Mouse (Mus musculus): ENCODE measurements around the gene Mrpl12. TPM values are rescaled to one million over a fixed set of nuclear protein-coding genes. Genes with fewer than 3 reads are reported as not detected.
A peak's percentile ranks its signal among the peaks of the same experiment; 100 is the strongest.

The Mrpl12 gene
- polyA plus RNA-seq, 1 experiment from 2014 or later: 152 TPM

- Histone ChIP-seq H3K4me2 (ENCODE audit: low read depth, low read length, severe bottlenecking) (no peak overlapping the region), H3K27me3 (ENCODE audit: control insufficient read depth, insufficient read depth, low read length) (no peaks in the 10 kb centered on the region), H3K36me3 (ENCODE audit: control insufficient read depth, insufficient read depth, low read length) (no peaks in the 10 kb centered on the region), H3K4me3 (ENCODE audit: low read depth, low read length) (no peak overlapping the region), H3K9ac (ENCODE audit: low read length) (no peak overlapping the region), H3K9me3 (ENCODE audit: control insufficient read depth, low read length) (no peaks in the 10 kb centered on the region), H3K4me1 (replicated peaks; ENCODE audit: control insufficient read depth, insufficient read depth, low read length) (no peaks in the 10 kb centered on the region), H3K27ac (ENCODE audit: low read depth, low read length) (no peak overlapping the region)
- WGBS: 68% methylated on average over 6 of the region's 6 CpGs
- ATAC-seq (replicated peaks; ENCODE audit: low FRiP score) (no peak), DNase-seq (ENCODE audit: low spot score) (no peak)
These were observed 33.6 kb downstream of the Mrpl12 start for GRCm38 (mm10) chr11:120518027-120518426.

DNA sequence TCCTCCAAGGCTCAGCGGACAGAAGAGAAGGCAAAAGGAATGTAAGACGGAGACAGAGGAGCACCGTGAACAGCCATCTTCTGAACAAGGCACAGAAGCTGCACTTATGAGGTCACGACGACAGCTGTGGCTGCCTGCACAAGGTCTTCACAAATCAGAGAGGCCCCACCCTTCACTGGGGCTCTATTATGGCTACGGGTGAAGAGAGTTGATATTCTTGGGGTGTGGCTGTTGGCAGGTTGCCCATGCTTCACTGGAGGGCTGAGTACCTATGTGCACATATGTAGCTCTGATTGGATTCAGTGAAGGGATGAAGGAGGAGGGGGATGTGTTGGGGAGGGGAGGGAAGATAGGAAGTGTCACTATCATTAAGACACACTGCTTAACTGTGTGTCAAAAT, 34.1 kb downstream of the Mrpl12 start:
- no peak overlapping the region for H3K4me3 ChIP-seq (ENCODE audit: low read depth, low read length)
- H3K27me3 ChIP-seq (ENCODE audit: control insufficient read depth, insufficient read depth, low read length): no peaks in the 10 kb centered on the region
- no peaks in the 10 kb centered on the region for H3K9me3 ChIP-seq (ENCODE audit: control insufficient read depth, low read length)
- H3K9ac ChIP-seq (ENCODE audit: low read length): no peak overlapping the region
- H3K4me1 ChIP-seq (replicated peaks; ENCODE audit: control insufficient read depth, insufficient read depth, low read length): no peaks in the 10 kb centered on the region
- H3K27ac ChIP-seq (ENCODE audit: low read depth, low read length): no peak overlapping the region
- DNase-seq (ENCODE audit: low spot score): no peak
- H3K4me2 ChIP-seq (ENCODE audit: low read depth, low read length, severe bottlenecking): no peak overlapping the region
- ATAC-seq (replicated peaks; ENCODE audit: low FRiP score): no peak
- WGBS: 86% methylated on average over 6 of the region's 6 CpGs
- H3K36me3 ChIP-seq (ENCODE audit: control insufficient read depth, insufficient read depth, low read length): no peaks in the 10 kb centered on the region

GRCm38 (mm10) chr11:120519738-120520137, 35.3 kb downstream of the Mrpl12 start:
- H3K4me3 ChIP-seq (ENCODE audit: low read depth, low read length): no peak overlapping the region
- H3K27ac ChIP-seq (ENCODE audit: low read depth, low read length): no peak overlapping the region
- H3K27me3 ChIP-seq (ENCODE audit: control insufficient read depth, insufficient read depth, low read length): no peaks in the 10 kb centered on the region
- H3K4me2 ChIP-seq (ENCODE audit: low read depth, low read length, severe bottlenecking): no peak overlapping the region
- DNase-seq (ENCODE audit: low spot score) (no peak), ATAC-seq (replicated peaks; ENCODE audit: low FRiP score) (no peak)
- no peaks in the 10 kb centered on the region for H3K36me3 ChIP-seq (ENCODE audit: control insufficient read depth, insufficient read depth, low read length)
- 55% methylated on average over 9 of the region's 9 CpGs for WGBS
- no peaks in the 10 kb centered on the region for H3K4me1 ChIP-seq (replicated peaks; ENCODE audit: control insufficient read depth, insufficient read depth, low read length)
- H3K9ac ChIP-seq (ENCODE audit: low read length): no peak overlapping the region
- H3K9me3 ChIP-seq (ENCODE audit: control insufficient read depth, low read length): no peaks in the 10 kb centered on the region

DNA sequence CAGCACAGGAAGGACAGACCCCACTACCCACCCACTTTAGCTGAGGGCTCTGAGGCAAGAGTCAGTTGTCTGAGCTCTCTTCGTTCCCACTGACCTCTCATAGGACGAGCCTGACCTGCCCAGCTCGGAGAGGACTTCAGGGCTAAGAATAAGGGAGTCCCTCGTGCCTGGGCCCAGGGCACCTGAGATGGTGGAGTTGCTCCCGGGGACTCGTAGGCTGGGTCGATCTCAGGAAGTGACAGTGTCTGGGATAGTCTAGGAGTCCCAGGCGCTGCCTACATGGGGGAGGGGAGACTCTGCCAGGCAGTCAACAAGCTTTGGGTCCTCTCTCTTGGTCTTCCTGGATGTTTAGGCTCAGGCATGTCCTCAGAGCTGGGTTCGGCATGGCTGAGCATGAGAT, 36.1 kb downstream of the Mrpl12 start:
- WGBS: 79% methylated on average over 9 of the region's 9 CpGs
- H3K27ac ChIP-seq (ENCODE audit: low read depth, low read length): no peak overlapping the region
- H3K9me3 ChIP-seq (ENCODE audit: control insufficient read depth, low read length): no peaks in the 10 kb centered on the region
- H3K4me2 ChIP-seq (ENCODE audit: low read depth, low read length, severe bottlenecking): no peak overlapping the region
- H3K4me1 ChIP-seq (replicated peaks; ENCODE audit: control insufficient read depth, insufficient read depth, low read length): no peaks in the 10 kb centered on the region
- no peaks in the 10 kb centered on the region for H3K27me3 ChIP-seq (ENCODE audit: control insufficient read depth, insufficient read depth, low read length)
- DNase-seq (ENCODE audit: low spot score) (no peak), ATAC-seq (replicated peaks; ENCODE audit: low FRiP score) (no peak)
- no peak overlapping the region for H3K4me3 ChIP-seq (ENCODE audit: low read depth, low read length)
- no peak overlapping the region for H3K9ac ChIP-seq (ENCODE audit: low read length)
- no peaks in the 10 kb centered on the region for H3K36me3 ChIP-seq (ENCODE audit: control insufficient read depth, insufficient read depth, low read length)

- Histone ChIP-seq H3K9me3 (ENCODE audit: control insufficient read depth, low read length) (no peaks in the 10 kb centered on the region), H3K36me3 (ENCODE audit: control insufficient read depth, insufficient read depth, low read length) (no peaks in the 10 kb centered on the region), H3K27me3 (ENCODE audit: control insufficient read depth, insufficient read depth, low read length) (no peaks in the 10 kb centered on the region), H3K4me2 (ENCODE audit: low read depth, low read length, severe bottlenecking) (no peak overlapping the region), H3K4me1 (replicated peaks; ENCODE audit: control insufficient read depth, insufficient read depth, low read length) (no peaks in the 10 kb centered on the region), H3K27ac (ENCODE audit: low read depth, low read length) (no peak overlapping the region), H3K9ac (ENCODE audit: low read length) (no peak overlapping the region), H3K4me3 (ENCODE audit: low read depth, low read length) (no peak overlapping the region)
- no peak for DNase-seq (ENCODE audit: low spot score)
- ATAC-seq (replicated peaks; ENCODE audit: low FRiP score): no peak
- WGBS: 87% methylated on average over 5 of the region's 5 CpGs
These were observed 36.6 kb downstream of the Mrpl12 start for GRCm38 (mm10) chr11:120520967-120521540.

- Histone ChIP-seq H3K27me3 (ENCODE audit: control insufficient read depth, insufficient read depth, low read length) (no peaks in the 10 kb centered on the region), H3K27ac (ENCODE audit: low read depth, low read length) (no peak overlapping the region), H3K4me2 (ENCODE audit: low read depth, low read length, severe bottlenecking) (no peak overlapping the region), H3K36me3 (ENCODE audit: control insufficient read depth, insufficient read depth, low read length) (no peaks in the 10 kb centered on the region), H3K4me1 (replicated peaks; ENCODE audit: control insufficient read depth, insufficient read depth, low read length) (no peaks in the 10 kb centered on the region), H3K9me3 (ENCODE audit: control insufficient read depth, low read length) (no peaks in the 10 kb centered on the region), H3K4me3 (ENCODE audit: low read depth, low read length) (no peak overlapping the region), H3K9ac (ENCODE audit: low read length) (no peak overlapping the region)
- WGBS: 87% methylated on average over 8 of the region's 8 CpGs
- DNase-seq (ENCODE audit: low spot score): no peak
- ATAC-seq (replicated peaks; ENCODE audit: low FRiP score): no peak
These were observed 38.2 kb downstream of the Mrpl12 start for GRCm38 (mm10) chr11:120522581-120522980.

GRCm38 (mm10) chr11:120525959-120526358, 41.5 kb downstream of the Mrpl12 start:
- Histone ChIP-seq H3K9ac (ENCODE audit: low read length) (no peak overlapping the region), H3K4me3 (ENCODE audit: low read depth, low read length) (no peak overlapping the region), H3K4me1 (replicated peaks; ENCODE audit: control insufficient read depth, insufficient read depth, low read length) (peaks cover 3% of the 10 kb centered on the region), H3K27ac (ENCODE audit: low read depth, low read length) (no peak overlapping the region), H3K36me3 (ENCODE audit: control insufficient read depth, insufficient read depth, low read length) (no peaks in the 10 kb centered on the region), H3K27me3 (ENCODE audit: control insufficient read depth, insufficient read depth, low read length) (peaks cover 26% of the 10 kb centered on the region), H3K9me3 (ENCODE audit: control insufficient read depth, low read length) (no peaks in the 10 kb centered on the region), H3K4me2 (ENCODE audit: low read depth, low read length, severe bottlenecking) (no peak overlapping the region)
- 80% methylated on average over 2 of the region's 2 CpGs for WGBS
- ATAC-seq (replicated peaks; ENCODE audit: low FRiP score) (no peak), DNase-seq (ENCODE audit: low spot score) (no peak)

DNA sequence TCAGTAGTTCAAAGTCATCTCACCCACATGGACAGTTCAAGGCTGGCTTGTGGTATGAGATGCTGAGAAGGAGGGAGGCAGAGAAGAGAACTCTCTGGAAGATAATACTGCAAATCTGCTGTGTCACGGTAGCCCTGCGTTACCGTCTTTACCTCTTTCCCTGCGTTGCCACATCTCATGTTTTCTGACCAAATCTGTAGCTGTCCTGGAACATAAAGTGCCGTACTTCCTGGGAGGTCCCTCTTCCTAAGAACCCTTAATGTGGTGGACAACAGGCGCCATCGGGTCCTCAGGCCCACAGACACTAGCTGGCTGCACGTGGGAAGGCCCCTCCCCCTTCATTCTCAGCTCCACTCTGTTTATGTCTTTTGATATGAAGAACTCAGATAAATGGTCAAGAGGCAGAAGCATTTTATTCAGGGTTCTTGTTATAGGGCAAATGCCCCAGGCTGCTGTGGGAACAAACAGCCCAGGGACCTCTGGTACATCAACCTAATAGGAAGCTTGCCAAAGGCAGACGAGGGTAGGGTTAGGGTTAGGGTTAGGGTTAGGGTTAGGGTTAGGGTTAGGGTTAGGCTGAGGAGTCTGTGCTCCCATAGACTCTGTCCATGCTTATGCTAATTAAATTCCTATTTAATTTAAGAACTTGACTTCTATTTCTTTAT, 43.4 kb downstream of the Mrpl12 start:
- DNase-seq (ENCODE audit: low spot score) (no peak), ATAC-seq (replicated peaks; ENCODE audit: low FRiP score) (no peak)
- Histone ChIP-seq H3K36me3 (ENCODE audit: control insufficient read depth, insufficient read depth, low read length) (no peaks in the 10 kb centered on the region), H3K9me3 (ENCODE audit: control insufficient read depth, low read length) (no peaks in the 10 kb centered on the region), H3K4me1 (replicated peaks; ENCODE audit: control insufficient read depth, insufficient read depth, low read length) (peaks cover 6% of the 10 kb centered on the region), H3K4me3 (ENCODE audit: low read depth, low read length) (no peak overlapping the region), H3K27me3 (ENCODE audit: control insufficient read depth, insufficient read depth, low read length) (peaks cover 39% of the 10 kb centered on the region), H3K4me2 (ENCODE audit: low read depth, low read length, severe bottlenecking) (no peak overlapping the region), H3K27ac (ENCODE audit: low read depth, low read length) (no peak overlapping the region), H3K9ac (ENCODE audit: low read length) (no peak overlapping the region)
- WGBS: 84% methylated on average over 9 of the region's 9 CpGs

GRCm38 (mm10) chr11:120528903-120529302, 44.5 kb downstream of the Mrpl12 start:
- ATAC-seq (replicated peaks; ENCODE audit: low FRiP score): no peak
- Histone ChIP-seq H3K27me3 (ENCODE audit: control insufficient read depth, insufficient read depth, low read length) (peaks cover 39% of the 10 kb centered on the region), H3K36me3 (ENCODE audit: control insufficient read depth, insufficient read depth, low read length) (no peaks in the 10 kb centered on the region), H3K27ac (ENCODE audit: low read depth, low read length) (no peak overlapping the region), H3K9me3 (ENCODE audit: control insufficient read depth, low read length) (no peaks in the 10 kb centered on the region), H3K9ac (ENCODE audit: low read length) (no peak overlapping the region), H3K4me2 (ENCODE audit: low read depth, low read length, severe bottlenecking) (no peak overlapping the region), H3K4me1 (replicated peaks; ENCODE audit: control insufficient read depth, insufficient read depth, low read length) (peaks cover 6% of the 10 kb centered on the region), H3K4me3 (ENCODE audit: low read depth, low read length) (no peak overlapping the region)
- DNase-seq (ENCODE audit: low spot score): peak; percentile 48
- 57% methylated on average over 4 of the region's 4 CpGs for WGBS

Data from forebrain, embryonic 11.5 days (tissue).